Mouse (Mus musculus) central nervous system, embryonic 18 days (tissue): Measurements from ENCODE around the gene Mrpl38. TPM values are rescaled to one million over a fixed set of nuclear protein-coding genes. Genes with fewer than 3 reads are reported as not detected.

Source experiments
- polyA plus RNA-seq: library from polyadenylated mRNA; depleted of rRNA; stranded (reverse); fragments of >200 nt; gene quantifications from 2 replicates; pipeline ENCODE4 v1.2.3, GENCODE M21; 2012; rRNA removed

Mrpl38 gene
- polyA plus RNA-seq = 31.1 and 35.5 TPM in 2 replicates

DNA sequence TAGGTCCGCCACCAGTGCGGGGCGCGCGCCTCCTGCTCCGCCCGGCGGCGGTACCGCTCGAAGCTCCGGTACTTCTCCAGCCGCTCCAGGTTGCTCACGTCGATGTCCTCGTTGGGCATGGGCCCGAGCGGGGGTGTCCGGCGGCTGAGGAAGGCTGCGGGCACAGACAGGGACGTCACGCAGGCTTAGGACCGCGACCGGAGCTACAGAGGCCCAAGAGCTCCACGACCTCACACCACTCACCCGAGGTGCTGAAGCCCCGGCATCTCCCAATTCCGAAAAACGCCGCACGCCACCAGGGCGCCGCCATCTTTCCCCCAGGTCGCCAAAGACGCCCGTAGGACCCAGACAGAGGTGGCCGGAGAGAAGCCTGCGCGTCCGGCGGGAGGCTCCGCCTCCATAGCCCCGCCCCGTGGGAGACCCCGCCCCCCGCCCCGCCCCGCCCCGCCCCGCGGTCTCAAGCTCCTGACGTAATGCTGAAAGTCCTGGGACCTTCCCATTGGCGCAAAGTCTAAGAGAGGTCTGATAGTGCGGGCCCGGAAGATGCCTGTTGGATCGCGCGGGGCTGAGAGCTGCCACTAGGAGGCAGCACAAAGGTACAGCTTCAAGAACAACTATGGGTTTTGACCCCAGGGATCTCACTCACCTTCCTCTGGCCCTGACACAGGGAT is at the start of gene Mrpl38:
TSS of gene Mrpl38 (minus strand) at position 401 of the 671 bp plus-strand sequence.

DNA sequence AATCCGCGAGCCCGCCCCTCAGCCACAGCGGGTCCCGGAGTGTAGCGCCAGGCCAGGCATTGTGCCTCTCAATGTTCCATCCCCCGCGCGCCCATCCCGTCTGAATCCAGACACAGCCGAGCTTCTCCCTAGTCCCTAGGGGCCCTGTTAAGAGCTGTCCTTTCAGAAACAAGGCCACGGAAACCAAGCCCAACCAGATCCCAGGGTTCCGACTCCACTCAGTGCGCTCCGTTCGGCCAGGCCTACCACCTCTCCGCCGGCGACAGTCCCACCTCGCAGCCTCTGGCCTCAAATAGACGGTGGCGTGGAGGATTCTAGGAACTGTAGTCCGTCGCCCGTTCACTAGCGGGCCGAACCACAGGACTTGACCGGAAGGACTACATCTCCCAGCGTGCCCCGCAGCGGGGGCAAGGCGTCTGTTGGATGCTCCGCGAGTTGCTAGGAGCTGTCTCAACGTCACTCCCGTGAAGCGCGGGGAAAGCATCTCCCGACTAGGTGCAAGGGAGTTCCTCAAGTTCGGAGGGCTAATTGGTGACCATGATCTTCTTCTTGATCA is 29.3 kb upstream of the Mrpl38 start, which contains the start of gene Fbf1:
TSS of gene Fbf1 (minus strand) at position 283 of the 556 bp plus-strand sequence.

DNA sequence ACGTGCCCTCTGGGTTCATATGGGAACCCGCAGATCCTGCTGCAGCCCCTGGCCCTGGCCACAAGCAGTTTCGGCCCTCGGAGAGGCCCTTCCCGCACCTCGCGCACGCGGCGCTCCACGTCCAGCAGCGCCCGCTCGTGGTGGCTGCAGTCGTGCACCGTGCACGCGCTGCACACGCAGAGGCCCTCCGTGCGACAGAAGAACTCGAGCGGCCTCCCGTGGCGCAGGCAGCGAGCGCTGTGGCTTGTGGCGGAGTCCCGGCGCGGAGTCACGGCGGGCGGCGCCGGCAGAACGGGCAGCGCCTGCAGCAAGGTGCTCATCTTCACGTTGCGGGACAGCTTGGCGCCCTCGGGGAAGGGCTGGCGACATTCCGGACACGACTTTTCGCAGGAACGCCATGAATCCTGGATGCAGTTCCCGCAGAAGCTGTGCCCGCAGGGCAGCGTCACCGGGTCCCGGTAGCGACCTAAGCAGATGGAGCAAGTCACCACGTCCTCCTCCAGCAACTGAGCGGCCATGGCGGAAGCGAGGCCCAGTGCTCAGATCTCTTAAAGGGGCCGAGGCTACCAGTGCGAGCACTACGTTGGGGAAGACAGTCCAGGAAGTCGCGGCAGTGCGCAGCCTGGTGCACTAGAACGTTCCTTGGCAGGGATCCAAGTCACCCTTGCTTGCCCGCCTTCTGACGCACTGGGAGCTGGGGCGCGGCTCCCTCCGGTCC is 8.0 kb downstream of the Mrpl38 start, which contains the start of gene Trim65:
TSS of gene Trim65 (minus strand) at position 641 of the 718 bp plus-strand sequence.

DNA sequence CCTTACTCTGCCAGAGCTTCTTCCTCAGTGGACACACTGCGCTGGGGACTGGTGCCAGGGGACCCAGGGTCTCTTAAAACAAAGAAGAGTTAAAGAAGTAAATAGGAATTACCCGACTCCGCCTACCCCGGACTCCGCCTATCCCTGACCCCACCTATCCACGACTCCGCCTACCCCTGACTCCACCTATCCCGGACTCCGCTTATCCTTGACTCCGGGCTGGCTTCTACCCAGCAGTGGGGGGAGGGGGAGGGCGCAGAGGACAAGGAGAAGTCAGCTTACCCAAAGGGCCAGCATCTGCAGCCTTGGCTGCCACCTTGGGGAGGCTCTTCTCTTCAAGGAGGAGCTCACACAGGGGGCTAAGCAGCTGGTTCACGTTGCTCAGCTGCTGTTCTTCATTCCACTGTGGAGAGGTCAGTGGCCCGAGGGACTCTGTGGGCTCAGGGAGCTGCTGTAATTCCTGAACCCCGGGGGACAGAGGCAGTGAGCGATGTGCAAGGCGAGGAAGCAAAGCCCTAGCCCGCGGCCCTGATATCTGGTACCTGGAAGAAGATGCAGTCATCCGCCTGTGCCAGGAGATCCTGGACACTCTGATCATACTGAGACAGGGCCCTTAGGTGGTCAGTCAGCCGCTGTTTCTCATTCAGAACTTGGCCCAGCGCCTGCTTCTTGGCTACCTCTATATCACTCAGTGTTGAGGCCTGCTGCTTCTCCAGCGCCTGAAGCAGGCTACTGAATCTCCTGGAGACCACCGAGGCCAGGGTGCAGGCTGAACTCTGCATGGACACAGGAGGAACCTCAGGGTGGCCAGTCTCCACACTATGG is 11.3 kb downstream of the Mrpl38 start, which contains the start of gene Trim47:
TSS of gene Trim47 (minus strand) at position 55 of the 825 bp plus-strand sequence.

DNA sequence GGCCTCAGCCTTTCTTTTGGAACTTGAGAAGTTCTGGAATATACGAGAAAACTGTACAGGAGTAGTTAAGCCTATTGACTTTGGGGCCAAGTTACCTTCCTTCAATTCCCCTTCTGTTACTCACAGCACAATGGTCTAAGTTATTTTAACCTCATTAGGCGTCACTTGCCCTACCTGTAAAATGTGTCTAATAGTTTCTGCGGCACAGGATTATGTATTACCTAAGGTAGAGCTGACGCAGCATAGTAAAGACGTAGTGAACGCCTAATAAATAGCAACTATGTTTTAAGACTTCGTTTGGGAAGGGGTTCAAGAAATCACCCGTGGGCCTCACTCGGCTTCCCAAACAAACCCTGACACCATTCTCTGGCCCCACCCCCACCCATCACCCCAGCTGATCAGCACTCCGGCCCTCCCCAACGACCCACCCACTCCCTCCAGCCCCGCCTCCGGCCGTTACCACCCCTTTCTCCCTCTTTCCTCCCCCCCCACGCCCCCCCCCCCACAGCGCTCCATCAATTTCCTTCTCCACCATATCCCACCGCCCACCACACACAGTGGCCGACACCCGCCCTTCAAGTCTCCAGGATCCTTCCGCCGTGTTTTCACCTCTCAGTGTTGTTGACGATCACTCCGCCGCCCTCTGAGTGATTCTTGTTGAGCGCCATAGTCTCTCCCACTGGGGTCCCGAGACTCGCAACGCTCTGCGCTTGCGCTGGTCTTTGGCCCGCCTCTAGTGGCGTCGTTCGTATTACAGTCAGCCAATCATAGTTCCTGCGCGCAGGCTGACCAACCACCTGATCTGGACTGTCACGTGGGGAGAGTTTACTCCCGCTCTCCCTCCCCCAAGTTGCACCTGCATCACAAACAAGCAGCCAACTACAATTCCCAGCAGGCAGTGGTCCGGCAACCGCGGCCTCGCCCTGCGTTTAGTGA is 52.1 kb downstream of the Mrpl38 start, which contains the start of gene Wbp2:
TSS of gene Wbp2 (minus strand) at position 738 of the 936 bp plus-strand sequence.

Other genes starting within 250 kb of the Mrpl38 start
- 0.31 and 2.1 TPM in 2 replicates for gene Smim5, start 238.9 kb downstream of the Mrpl38 start, polyA plus RNA-seq
- 0.11 TPM in 1 of 2 replicates, not detected in the other for gene Smim6, start 226.9 kb downstream of the Mrpl38 start, polyA plus RNA-seq
- 60.5 and 68.3 TPM in 2 replicates for gene Sap30bp, start 205.6 kb downstream of the Mrpl38 start, polyA plus RNA-seq
- 25.8 and 28.1 TPM in 2 replicates for gene Recql5, start 205.4 kb downstream of the Mrpl38 start, polyA plus RNA-seq
- gene Itgb4, start 164.2 kb downstream of the Mrpl38 start, polyA plus RNA-seq = 1.1 and 1.2 TPM in 2 replicates
- gene Galk1, start 126.1 kb downstream of the Mrpl38 start, polyA plus RNA-seq = 36.4 TPM in 2 replicates
- 867 and 875 TPM in 2 replicates for gene H3f3b, start 110.9 kb downstream of the Mrpl38 start, polyA plus RNA-seq
- 48.3 and 48.5 TPM in 2 replicates for gene Unk, start 108.5 kb downstream of the Mrpl38 start, polyA plus RNA-seq
- gene Unc13d, start 60.9 kb downstream of the Mrpl38 start, polyA plus RNA-seq = 0.57 and 0.70 TPM in 2 replicates
- 132 and 148 TPM in 2 replicates for gene Wbp2, start 51.9 kb downstream of the Mrpl38 start, polyA plus RNA-seq
- gene Trim47, start 11.7 kb downstream of the Mrpl38 start, polyA plus RNA-seq = 8.4 and 9.3 TPM in 2 replicates
- gene Trim65, start 7.7 kb downstream of the Mrpl38 start, polyA plus RNA-seq = 3.0 and 3.3 TPM in 2 replicates
- gene Fbf1, start 29.3 kb upstream of the Mrpl38 start, polyA plus RNA-seq = 150 and 152 TPM in 2 replicates
- 57.2 and 60.7 TPM in 2 replicates for gene Ten1, start 60.0 kb upstream of the Mrpl38 start, polyA plus RNA-seq
- gene Acox1, start 60.2 kb upstream of the Mrpl38 start, polyA plus RNA-seq = 89.6 and 91.1 TPM in 2 replicates
- gene Evpl, start 99.2 kb upstream of the Mrpl38 start, polyA plus RNA-seq = 0.95 and 1.3 TPM in 2 replicates
- gene Srp68, start 135.3 kb upstream of the Mrpl38 start, polyA plus RNA-seq = 65.6 and 66.3 TPM in 2 replicates
- gene Galr2, start 142.1 kb upstream of the Mrpl38 start, polyA plus RNA-seq = 0.21 and 0.25 TPM in 2 replicates
- gene Exoc7, start 168.4 kb upstream of the Mrpl38 start, polyA plus RNA-seq = 83.4 and 97.8 TPM in 2 replicates
- gene Foxj1, start 196.5 kb upstream of the Mrpl38 start, polyA plus RNA-seq = 12.1 and 16.5 TPM in 2 replicates